Mouse (Mus musculus) spleen, embryonic (tissue): ENCODE measurements at regions not wholly inside any gene's neighbourhood (a gene's known extent, or its start where the extent isn't known, plus 50 kb on each side); places are given as distances from the start of the nearest gene placed in this dataset.

ENCODE experiments used
- CTCF ChIA-PET: fragments of 350-600 bp; sonication (Branson Sonifier 250); formaldehyde crosslinking; loops from one replicate; lab custom pipeline; 2022; lab: Charles Lee

DNA sequence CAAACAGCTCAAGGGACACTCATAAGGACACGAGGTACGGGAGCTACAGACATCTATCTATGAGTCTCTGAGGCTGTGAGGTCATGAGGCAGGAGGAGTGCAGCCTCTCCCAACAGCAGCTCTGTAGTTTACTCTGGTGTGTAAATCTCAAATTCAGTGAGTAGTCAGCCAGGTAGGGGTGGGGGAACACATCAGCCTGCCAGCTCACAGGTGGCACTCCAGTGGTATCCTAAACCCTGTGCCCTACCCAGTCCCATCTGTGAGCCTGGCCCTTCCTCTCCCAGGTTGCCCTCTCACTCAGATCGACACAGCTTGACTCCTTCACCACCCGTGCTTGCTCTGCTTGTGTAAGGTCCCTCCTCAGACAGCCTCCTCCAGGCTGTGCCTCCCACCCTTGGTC, 202.2 kb downstream of the Sipa1l2 start:
- CTCF ChIA-PET: no interaction called here

- CTCF ChIA-PET: no interaction called here
Measured at GRCm38 (mm10) chr8:125365004-125365403, 204.6 kb downstream of the Sipa1l2 start.

DNA sequence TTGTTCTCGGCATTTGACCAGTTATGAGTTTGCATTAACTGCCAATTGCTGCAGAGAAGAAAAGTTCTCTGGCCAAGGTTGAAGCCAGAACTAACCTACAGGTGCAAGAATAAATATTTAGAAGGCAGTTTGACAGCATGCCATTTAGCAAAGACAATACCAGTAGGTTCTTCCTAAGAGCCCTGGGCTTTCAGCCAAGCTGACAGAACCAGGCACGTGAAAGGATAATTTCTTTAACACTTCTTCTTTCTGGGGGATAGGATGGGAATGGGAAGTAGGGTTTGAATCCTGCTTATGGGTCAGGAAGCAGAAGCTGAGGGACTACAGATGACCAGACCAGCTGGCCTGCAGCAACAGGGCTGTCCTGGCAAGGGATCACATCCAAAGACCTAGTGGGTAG, 210.2 kb downstream of the Sipa1l2 start:
- CTCF ChIA-PET: no interaction called here

- CTCF ChIA-PET: interaction anchor here (0.6 kb wide), 1 partner anchor 123 kb away, joined by 3 read pairs; no protein-coding TSS in a partner anchor
Measured at GRCm38 (mm10) chr8:125357759-125358158, 211.8 kb downstream of the Sipa1l2 start.

DNA sequence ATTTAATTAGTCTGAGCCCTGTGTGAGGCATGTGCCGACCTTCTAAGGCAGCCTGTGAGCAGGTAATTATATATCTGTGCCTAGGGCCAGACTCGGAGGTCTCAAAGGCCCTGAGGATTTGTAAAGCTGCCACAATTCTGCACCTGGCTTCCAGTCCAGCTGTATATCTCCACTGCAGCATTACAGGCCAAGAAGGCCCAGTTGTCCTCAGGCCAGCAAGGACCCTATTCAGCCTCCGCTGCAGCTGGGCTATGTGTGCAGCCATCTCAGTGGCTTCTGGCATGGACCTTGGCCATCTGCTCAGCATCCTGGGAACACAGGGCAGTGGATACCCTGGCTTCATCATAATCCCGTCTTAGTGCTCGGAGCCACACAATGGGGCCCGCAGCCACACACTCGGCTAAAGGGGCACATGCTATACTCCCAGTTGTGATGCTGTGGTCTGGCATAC, 214.5 kb downstream of the Sipa1l2 start:
- CTCF ChIA-PET: no interaction called here

GRCm38 (mm10) chr8:125352276-125352675, 217.3 kb downstream of the Sipa1l2 start:
- CTCF ChIA-PET: no interaction called here

DNA sequence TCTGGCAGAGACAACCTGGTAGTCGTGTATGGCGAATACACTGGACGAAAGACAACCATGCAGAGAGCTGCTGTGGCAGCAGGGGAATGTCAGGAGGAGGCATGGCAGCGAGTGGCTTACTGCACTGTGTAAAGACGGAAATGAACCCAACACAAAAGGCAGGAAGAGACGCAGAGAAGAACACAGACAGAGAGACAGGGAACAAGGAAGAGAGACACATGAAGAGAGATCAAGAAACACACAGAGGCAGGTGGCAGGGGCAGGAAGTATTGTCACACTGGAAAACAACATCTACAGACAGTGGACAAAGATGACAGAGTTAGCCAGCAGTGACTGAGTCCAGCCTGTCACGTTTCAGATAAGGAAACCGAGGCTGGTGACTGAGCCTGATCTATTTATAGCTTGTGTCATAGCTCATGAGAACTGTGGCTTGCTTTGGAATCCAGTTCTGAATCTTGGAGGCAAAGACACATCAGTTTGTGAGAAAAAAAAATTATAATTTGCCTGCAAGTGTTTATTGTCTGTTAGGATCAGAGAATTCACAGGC, 218.0 kb downstream of the Sipa1l2 start:
- CTCF ChIA-PET: no interaction called here

DNA sequence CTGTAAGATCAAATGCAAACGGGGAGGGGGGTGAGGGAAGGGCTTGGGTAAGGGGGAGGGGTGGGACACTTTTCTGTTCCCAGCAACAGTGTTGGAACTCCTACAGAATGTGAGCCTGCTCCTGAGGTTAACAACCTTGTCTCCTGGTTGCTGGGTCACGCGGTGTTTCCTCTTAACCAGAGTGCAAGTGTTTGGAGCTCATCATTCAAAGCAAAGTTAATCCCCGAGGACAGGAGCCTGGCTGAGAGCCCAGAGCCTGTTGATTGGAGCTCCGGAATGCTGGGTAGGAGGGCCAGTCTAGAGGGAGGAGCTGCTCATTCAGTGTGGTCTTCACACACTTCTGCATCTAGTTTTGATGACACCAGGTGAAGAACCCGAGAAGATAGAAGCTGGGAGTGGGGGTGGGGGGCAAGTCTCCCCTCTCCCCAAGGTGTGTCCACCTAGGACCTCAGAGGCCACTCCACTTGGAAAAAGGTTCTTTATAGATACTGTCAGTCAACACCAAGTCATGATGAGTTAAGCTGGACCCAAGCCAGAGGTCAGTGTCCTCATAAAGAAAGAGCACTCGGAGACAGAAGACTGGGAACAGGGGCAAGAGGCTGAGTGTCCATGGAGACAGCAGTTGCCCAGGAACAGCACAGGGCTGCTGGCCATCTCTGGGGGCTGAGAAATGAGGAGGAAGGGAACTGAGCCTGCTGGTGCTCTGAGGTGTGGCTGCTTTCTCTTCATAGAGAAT, 220.2 kb downstream of the Sipa1l2 start:
- CTCF ChIA-PET: no interaction called here

DNA sequence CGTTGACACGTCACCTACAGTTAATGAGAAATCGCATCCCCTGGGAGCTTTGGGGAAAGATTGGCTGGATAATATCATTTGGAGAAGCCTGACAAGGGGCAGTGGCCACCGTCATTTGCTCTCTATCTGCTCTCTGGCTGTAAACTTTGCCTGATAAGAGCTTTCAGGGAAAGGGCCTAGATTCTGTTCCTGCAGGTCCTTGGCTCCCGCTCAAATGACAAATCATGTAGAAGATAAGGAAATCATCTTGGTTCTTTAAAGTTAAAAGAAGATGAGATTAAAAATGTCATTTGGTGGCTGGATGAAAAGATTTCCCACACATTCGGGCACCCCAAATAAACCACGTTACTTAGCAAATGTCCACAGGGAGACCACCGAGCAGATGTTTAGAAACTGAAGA, 223.4 kb downstream of the Sipa1l2 start:
- CTCF ChIA-PET: no interaction called here

- CTCF ChIA-PET: no interaction called here
Measured at GRCm38 (mm10) chr8:125345571-125345970, 224.0 kb downstream of the Sipa1l2 start.

- CTCF ChIA-PET: interaction anchor here (0.6 kb wide), 1 partner anchor 376 kb away, joined by 4 read pairs; no protein-coding TSS in a partner anchor
Measured at GRCm38 (mm10) chr8:125343867-125344266, 225.7 kb downstream of the Sipa1l2 start.

DNA sequence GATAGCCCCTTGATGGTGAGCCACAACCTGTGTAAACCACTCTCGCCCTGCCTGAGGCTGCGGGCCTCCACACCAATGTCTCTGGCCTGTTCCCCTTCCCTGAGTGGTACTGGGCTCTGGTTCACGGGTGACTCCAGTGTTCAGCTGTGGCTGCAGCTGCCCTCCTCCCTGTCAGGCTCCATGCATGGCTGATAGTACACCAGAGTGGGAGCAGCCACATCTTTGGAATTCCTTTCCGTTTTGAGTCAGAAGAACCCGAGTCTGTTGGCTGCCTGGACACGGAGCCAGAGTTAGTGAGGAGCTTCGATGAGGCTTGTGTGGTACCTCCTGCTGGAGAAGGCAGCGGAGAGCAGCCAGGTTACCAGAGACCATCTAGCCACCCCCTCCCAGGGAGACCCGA, 227.1 kb downstream of the Sipa1l2 start:
- CTCF ChIA-PET: no interaction called here

GRCm38 (mm10) chr8:125341606-125342005, 228.0 kb downstream of the Sipa1l2 start:
- CTCF ChIA-PET: no interaction called here

- CTCF ChIA-PET: no interaction called here
Measured at GRCm38 (mm10) chr8:125338222-125338621, 231.4 kb downstream of the Sipa1l2 start.

GRCm38 (mm10) chr8:125337444-125338077, 232.0 kb downstream of the Sipa1l2 start:
- CTCF ChIA-PET: interaction anchor here (0.7 kb wide), 1 partner anchor 70 kb away, joined by 5 read pairs; no protein-coding TSS in a partner anchor

- CTCF ChIA-PET: interaction anchor here (0.6 to 0.7 kb wide), 2 partner anchors 71 to 1993 kb away, joined by 5 to 7 read pairs; no protein-coding TSS in a partner anchor
Measured at GRCm38 (mm10) chr8:125336799-125337198, 232.8 kb downstream of the Sipa1l2 start.

GRCm38 (mm10) chr8:125335575-125336370, 233.8 kb downstream of the Sipa1l2 start:
- CTCF ChIA-PET: no interaction called here

GRCm38 (mm10) chr8:125335171-125335570, 234.4 kb downstream of the Sipa1l2 start:
- CTCF ChIA-PET: no interaction called here

GRCm38 (mm10) chr8:125330638-125331037, 239.0 kb downstream of the Sipa1l2 start:
- CTCF ChIA-PET: no interaction called here

DNA sequence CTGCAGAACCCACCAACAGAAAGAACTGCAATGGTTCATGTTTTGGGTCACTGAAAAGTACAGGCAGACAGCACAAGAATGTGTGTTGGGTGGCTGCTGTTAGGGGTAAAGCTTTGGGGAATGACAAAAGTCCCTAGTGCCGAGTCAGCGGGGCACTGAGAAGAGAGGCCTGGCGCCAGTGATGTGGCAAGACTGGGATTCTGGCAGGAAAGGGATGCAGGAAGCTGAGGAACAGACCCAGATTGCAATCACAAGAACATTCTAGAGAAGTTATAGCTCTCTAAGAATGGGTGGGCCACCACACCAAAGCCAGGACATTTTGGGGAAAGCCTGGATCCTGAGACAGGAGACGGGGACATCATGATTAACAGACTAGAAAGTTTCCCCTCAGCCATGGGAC, 241.0 kb downstream of the Sipa1l2 start:
- CTCF ChIA-PET: interaction anchor here (0.6 kb wide), 1 partner anchor 1343 kb away, joined by 5 read pairs; no protein-coding TSS in a partner anchor

DNA sequence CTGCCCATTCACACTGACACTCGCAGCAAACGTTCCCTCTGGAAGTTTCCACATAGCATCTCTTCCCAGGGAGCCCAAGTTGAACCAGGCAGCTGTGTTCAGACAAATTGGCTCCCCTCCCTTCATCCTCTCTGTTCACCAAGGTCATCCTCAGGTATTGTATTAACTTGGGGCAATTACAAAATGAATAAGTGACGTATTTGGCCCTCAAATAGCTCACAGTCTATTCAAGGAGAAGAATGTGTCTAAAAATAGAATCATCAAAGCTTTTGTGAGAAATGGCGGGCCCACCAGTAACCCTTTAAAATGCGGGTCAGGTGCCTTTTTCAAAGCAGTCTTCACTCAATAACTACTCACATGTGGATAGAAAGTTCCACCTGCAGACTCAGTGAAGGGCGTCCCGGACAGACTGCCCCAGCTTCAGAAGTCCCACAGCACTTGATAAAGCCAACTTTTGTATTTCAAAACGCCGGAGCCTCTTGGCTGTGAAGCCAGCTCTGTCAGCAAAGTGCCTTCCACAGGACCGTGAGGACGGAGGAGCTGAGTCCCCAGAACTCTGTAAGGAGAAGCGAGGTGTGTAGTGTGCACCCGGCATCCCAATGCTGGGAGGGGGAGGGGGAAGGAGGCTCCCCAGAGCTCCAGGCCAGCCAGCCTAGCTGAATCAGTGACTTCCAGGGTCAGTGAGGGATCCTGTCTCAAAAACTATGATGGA, 241.9 kb downstream of the Sipa1l2 start:
- CTCF ChIA-PET: no interaction called here
